Mouse (Mus musculus) thymus, postnatal 0 days (tissue): ENCODE data around the gene Vldlr. TPM values are rescaled to one million over a fixed set of nuclear protein-coding genes. Genes with fewer than 3 reads are reported as not detected.

Source experiments
- DNase-seq: peaks from one replicate; pipeline ENCODE4 v3.0.0-alpha.2; 2015; ENCODE audit warnings: low spot score
- polyA plus RNA-seq: library from polyadenylated mRNA; unstranded; fragments of >200 nt; fragmentation: Nextera tagmentation; extraction: Ambion mirVana; gene quantifications from 2 replicates; pipeline ENCODE4 v1.2.1, GENCODE M21; 2015

The Vldlr gene
- polyA plus RNA-seq, 1 experiment from 2014 or later, result 2.3 TPM

DNA sequence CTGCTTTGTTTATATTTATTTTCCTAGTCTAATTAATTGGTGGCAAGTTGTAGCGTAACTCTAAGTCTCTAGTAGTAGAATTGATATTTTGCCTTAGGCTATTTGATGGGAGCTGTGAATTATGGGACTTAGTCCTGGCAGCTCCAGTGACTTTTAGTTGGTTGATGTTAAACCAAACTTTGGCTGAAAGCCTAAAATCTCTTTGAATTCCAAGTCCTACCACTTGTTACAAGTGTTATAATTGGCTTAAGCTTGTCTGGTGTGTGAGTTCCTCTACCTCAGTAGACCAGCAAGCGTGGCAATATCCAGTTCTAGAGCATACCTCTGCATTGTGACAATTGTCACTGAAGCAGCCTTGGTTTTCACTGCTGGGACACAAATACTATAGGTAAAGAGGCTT, 17.1 kb downstream of the Vldlr start:
- no peak for DNase-seq

GRCm38 (mm10) chr19:27239913-27240312, 23.6 kb downstream of the Vldlr start:
- DNase-seq, result no peak

- DNase-seq, result no peak
These were observed 27.2 kb downstream of the Vldlr start for GRCm38 (mm10) chr19:27243527-27243926.

- DNase-seq, result no peak
These were observed 38.5 kb downstream of the Vldlr start for GRCm38 (mm10) chr19:27254756-27255155.

- DNase-seq, result no peak
These were observed 39.4 kb downstream of the Vldlr start for GRCm38 (mm10) chr19:27255678-27256077.

DNA sequence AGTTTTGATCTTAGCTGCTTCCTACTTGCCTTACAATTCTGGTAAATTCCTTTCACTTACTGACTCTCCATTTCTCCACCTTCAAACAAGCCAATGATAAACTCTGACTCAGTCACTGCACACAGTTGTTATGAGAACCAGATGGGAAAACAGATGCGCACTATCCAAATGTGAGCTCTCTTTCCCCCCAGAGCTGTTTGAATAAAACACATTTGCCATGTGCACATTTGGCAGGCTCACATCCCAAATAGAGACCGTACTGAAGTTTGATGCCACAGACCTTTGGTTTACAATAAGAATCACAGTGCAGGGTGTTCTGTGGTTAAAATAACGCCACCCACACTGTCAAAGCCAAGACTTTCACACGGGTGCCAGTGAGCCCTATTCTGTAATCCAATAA, 43.8 kb downstream of the Vldlr start:
- DNase-seq, result no peak

DNA sequence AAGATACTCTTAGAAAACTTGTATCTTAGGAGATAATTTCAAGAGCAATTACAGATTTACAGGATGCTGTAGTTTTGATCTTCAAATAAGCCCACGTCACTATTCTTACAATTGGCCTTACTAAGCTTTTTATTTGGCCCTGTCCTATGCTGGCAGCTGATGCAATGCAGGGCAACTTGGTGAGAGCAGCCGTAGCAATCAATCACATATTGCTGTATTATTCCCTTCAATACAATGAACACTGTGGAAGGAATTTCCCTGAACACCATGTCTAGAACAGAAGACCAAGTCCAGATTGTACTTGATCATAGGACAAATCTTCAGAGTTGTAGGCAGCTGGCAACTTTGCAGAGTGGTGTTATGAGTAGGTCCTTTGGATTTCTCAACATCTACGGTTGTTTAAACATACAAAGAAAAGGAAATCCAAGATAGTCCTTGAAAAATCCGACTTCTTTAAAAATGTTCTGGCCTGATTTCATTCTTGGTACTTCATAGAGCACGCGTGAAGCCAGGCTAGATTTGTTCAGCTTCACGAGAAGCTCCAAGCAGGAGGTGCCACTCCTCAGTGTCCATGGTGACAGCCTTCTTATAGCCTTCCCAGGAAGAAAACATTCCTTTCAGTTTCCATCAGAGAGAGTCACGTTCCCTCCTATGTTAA, 44.5 kb downstream of the Vldlr start:
- no peak for DNase-seq

GRCm38 (mm10) chr19:27262141-27262540, 45.9 kb downstream of the Vldlr start:
- no peak for DNase-seq

- DNase-seq, result no peak
These were observed 57.1 kb downstream of the Vldlr start for GRCm38 (mm10) chr19:27273385-27273784.

- no peak for DNase-seq
These were observed 58.1 kb downstream of the Vldlr start for GRCm38 (mm10) chr19:27274382-27274781.

DNA sequence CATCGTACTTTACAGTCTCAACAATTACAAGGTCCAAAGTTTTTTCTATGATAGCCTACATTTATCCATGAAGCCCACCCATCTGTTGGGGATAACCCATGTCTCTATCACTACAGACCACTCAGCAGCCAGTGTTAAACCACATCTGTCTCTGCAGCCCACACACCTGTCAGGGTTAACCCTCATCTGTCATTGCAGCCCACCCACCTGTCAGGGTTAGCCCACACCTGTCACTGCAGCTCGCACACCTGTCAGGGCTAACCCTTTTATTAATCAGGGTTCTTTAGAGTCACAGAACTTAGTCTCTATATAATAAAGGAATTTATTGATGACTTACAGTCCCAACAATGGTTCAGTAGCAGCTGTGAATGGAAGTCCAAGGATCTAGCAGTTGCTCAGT, 62.9 kb downstream of the Vldlr start:
- no peak for DNase-seq

Other genes starting within 250 kb of the Vldlr start
- 0.04 TPM in 1 of 2 replicates, not detected in the other for gene Kcnv2, start 106.1 kb downstream of the Vldlr start, polyA plus RNA-seq
- gene Pum3, start 213.3 kb downstream of the Vldlr start, polyA plus RNA-seq, result 83.4 and 85.0 TPM in 2 replicates